Mouse (Mus musculus) heart, adult 8-10 months (tissue): ENCODE measurements at regions not wholly inside any gene's neighbourhood (a gene's known extent, or its start where the extent isn't known, plus 50 kb on each side); places are given as distances from the start of the nearest gene placed in this dataset.

Experiments used
- DNase-seq: peaks from one replicate; pipeline ENCODE4 v3.0.0; 2022; ENCODE audit warnings: low spot score

DNA sequence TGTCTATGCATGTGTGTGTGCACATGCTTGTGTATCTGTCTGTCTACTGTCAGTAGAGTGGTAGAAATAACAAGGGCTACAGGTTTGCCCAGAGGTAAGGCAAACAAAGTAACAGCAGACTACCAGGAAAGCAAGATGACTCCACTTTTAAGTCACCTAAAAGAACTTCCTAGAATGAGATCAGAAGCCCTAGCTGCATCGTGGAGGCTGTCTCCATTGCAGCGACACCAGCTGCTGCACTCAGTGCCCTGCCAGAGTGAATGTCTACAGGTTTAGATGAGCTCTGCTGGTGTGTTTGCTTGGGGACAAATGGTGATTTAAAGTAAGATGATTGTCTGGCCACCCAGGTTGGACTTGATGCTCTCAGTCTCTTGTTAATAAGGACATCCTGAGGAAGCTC is 50.6 kb upstream of the Dusp10 start:
- DNase-seq, result no peak

GRCm38 (mm10) chr1:183963286-183963685 is 49.8 kb upstream of the Dusp10 start:
- no peak for DNase-seq
